Mouse (Mus musculus) neural tube, embryonic 11.5 days (tissue): Measurements from ENCODE around the gene Cwc27. TPM values are rescaled to one million over a fixed set of nuclear protein-coding genes. Genes with fewer than 3 reads are reported as not detected.

Experiments
- ATAC-seq: fragments of 200-750 bp; cut with Nextera tagmentation; 2 replicates; pipeline ENCODE4 v1.8.0; 2017; ENCODE audit warnings: moderate number of reproducible peaks, mild to moderate bottlenecking, moderate TSS enrichment, moderate library complexity; ENCODE audit not compliant: insufficient read depth, low FRiP score, low TSS enrichment
- DNase-seq: peaks from one replicate; pipeline ENCODE4 v3.0.0-alpha.2; 2015; ENCODE audit warnings: low spot score
- H3K27ac ChIP-seq: fragments of 300-500 bp; sonication (generic); 2 replicates; pipeline ENCODE4 v1.5.1; 2014; ENCODE audit warnings: low read depth, mild to moderate bottlenecking, low read length
- H3K27me3 ChIP-seq: fragments of 300-500 bp; sonication (generic); 2 replicates; pipeline ENCODE4 v1.6.1; 2014; ENCODE audit warnings: mild to moderate bottlenecking, low read length, mixed read lengths; ENCODE audit not compliant: control insufficient read depth, insufficient read depth
- H3K36me3 ChIP-seq: fragments of 300-500 bp; sonication (generic); 2 replicates; pipeline ENCODE4 v1.6.1; 2014; ENCODE audit warnings: mild to moderate bottlenecking, low read length, moderate library complexity, mixed read lengths; ENCODE audit not compliant: control insufficient read depth, insufficient read depth
- H3K4me1 ChIP-seq: fragments of 300-500 bp; sonication (generic); 2 replicates; pipeline ENCODE4 v1.6.1; 2014; ENCODE audit warnings: low read length, mixed read lengths; ENCODE audit not compliant: control insufficient read depth, insufficient read depth
- H3K4me2 ChIP-seq: fragments of 300-500 bp; sonication (generic); 2 replicates; pipeline ENCODE4 v1.6.1; 2014; ENCODE audit warnings: low read depth, mild to moderate bottlenecking, moderate library complexity
- H3K4me3 ChIP-seq: fragments of 300-500 bp; sonication (generic); 2 replicates; pipeline ENCODE4 v1.5.1; 2014; ENCODE audit warnings: low read depth, low read length
- H3K9ac ChIP-seq: fragments of 300-500 bp; sonication (generic); 2 replicates; pipeline ENCODE4 v1.6.1; 2014; ENCODE audit warnings: mild to moderate bottlenecking, low read length
- H3K9me3 ChIP-seq: fragments of 300-500 bp; sonication (generic); 2 replicates; pipeline ENCODE4 v1.6.1; 2016; ENCODE audit warnings: low read length; ENCODE audit not compliant: control insufficient read depth
- WGBS: fragments of 180-500 bp; shearing (Covaris S2); extraction: QIAGEN DNeasy Blood & Tissue Kit; methylation state at CpG from one replicate; pipeline ENCODE4 v1.1.7; 2014; 5-methylcytosine and 5-hydroxymethylcytosine counted together
- polyA plus RNA-seq: library from polyadenylated mRNA; unstranded; fragments of >200 nt; fragmentation: Nextera tagmentation; extraction: Ambion mirVana; gene quantifications from 2 replicates; pipeline ENCODE4 v1.2.1, GENCODE M21; 2014

Cwc27 gene
- polyA plus RNA-seq, 1 experiment from 2014 or later: 34.3 TPM

- no peaks in the 10 kb centered on the region for H3K9me3 ChIP-seq
- 81% methylated on average over 2 of the region's 2 CpGs for WGBS
- peaks cover 8% of the 10 kb centered on the region for H3K36me3 ChIP-seq
- no peak overlapping the region for H3K4me3 ChIP-seq
- ATAC-seq (no peak), DNase-seq (no peak)
- H3K4me2 ChIP-seq: no peak overlapping the region
- H3K9ac ChIP-seq: no peak overlapping the region
- H3K4me1 ChIP-seq: no peaks in the 10 kb centered on the region
- no peak overlapping the region for H3K27ac ChIP-seq
- no peaks in the 10 kb centered on the region for H3K27me3 ChIP-seq
Observed at GRCm38 (mm10) chr13:104825470-104825869, 8.5 kb upstream of the Cwc27 start.

GRCm38 (mm10) chr13:104822411-104822838, 5.5 kb upstream of the Cwc27 start:
- Histone ChIP-seq H3K36me3 (peaks cover 2% of the 10 kb centered on the region; the same call in 1 of the 2 replicates), H3K9me3 (no peaks in the 10 kb centered on the region), H3K27ac (no peak overlapping the region; the same call in 1 of the 2 replicates), H3K27me3 (no peaks in the 10 kb centered on the region), H3K9ac (no peak overlapping the region), H3K4me1 (no peaks in the 10 kb centered on the region; the same call in 1 of the 2 replicates), H3K4me2 (no peak overlapping the region), H3K4me3 (no peak overlapping the region)
- WGBS: 20% methylated on average over 8 of the region's 8 CpGs
- ATAC-seq (peak; percentile 35), DNase-seq (peak; percentile 21)

GRCm38 (mm10) chr13:104821908-104822307, 5.0 kb upstream of the Cwc27 start:
- no peaks in the 10 kb centered on the region; the same call in 1 of the 2 replicates for H3K36me3 ChIP-seq
- no peak overlapping the region for H3K4me3 ChIP-seq
- H3K4me1 ChIP-seq: no peaks in the 10 kb centered on the region; the same call in 1 of the 2 replicates
- no peak overlapping the region for H3K27ac ChIP-seq
- DNase-seq: no peak
- H3K27me3 ChIP-seq: no peaks in the 10 kb centered on the region
- ATAC-seq: no peak
- H3K9me3 ChIP-seq: no peaks in the 10 kb centered on the region
- H3K4me2 ChIP-seq: no peak overlapping the region
- 84% methylated on average over 1 of the region's 1 CpGs for WGBS
- H3K9ac ChIP-seq: no peak overlapping the region

- H3K9me3 ChIP-seq: no peaks in the 10 kb centered on the region
- no peak overlapping the region for H3K9ac ChIP-seq
- DNase-seq (no peak), ATAC-seq (no peak)
- H3K4me3 ChIP-seq: no peak overlapping the region
- H3K27me3 ChIP-seq: no peaks in the 10 kb centered on the region
- H3K4me2 ChIP-seq: no peak overlapping the region
- H3K36me3 ChIP-seq: no peaks in the 10 kb centered on the region
- no peaks in the 10 kb centered on the region; the same call in 1 of the 2 replicates for H3K4me1 ChIP-seq
- H3K27ac ChIP-seq: no peak overlapping the region
Observed at GRCm38 (mm10) chr13:104821192-104821591, 4.2 kb upstream of the Cwc27 start.

GRCm38 (mm10) chr13:104817696-104818095, 754 bp upstream of the Cwc27 start:
- Histone ChIP-seq H3K9ac (peak overlapping the region; percentile 87), H3K4me2 (peak overlapping the region; percentile 70), H3K36me3 (no peaks in the 10 kb centered on the region), H3K27me3 (no peaks in the 10 kb centered on the region), H3K4me1 (peaks cover 4% of the 10 kb centered on the region; the same call in 1 of the 2 replicates), H3K9me3 (no peaks in the 10 kb centered on the region), H3K27ac (no peak overlapping the region), H3K4me3 (peak overlapping the region; percentile 74)
- 61% methylated on average over 12 of the region's 12 CpGs for WGBS
- DNase-seq: no peak
- ATAC-seq: no peak

- ATAC-seq: no peak
- H3K4me2 ChIP-seq: peak overlapping the region; percentile 70
Observed at GRCm38 (mm10) chr13:104816270-104816634, 690 bp downstream of the Cwc27 start.

GRCm38 (mm10) chr13:104805681-104806080, 11.3 kb downstream of the Cwc27 start:
- Histone ChIP-seq H3K27me3 (no peaks in the 10 kb centered on the region), H3K4me1 (no peaks in the 10 kb centered on the region), H3K4me3 (no peak overlapping the region), H3K36me3 (no peaks in the 10 kb centered on the region; the same call in 1 of the 2 replicates), H3K9ac (no peak overlapping the region), H3K9me3 (no peaks in the 10 kb centered on the region), H3K4me2 (no peak overlapping the region), H3K27ac (no peak overlapping the region)
- no peak for ATAC-seq
- DNase-seq: no peak
- 68% methylated on average over 3 of the region's 3 CpGs for WGBS

More at GRCm38 (mm10) chr13:104816270-104816634, 690 bp downstream of the Cwc27 start:
- Histone ChIP-seq H3K9ac (peak overlapping the region; percentile 87), H3K27ac (no peak overlapping the region), H3K4me1 (peaks cover 4% of the 10 kb centered on the region; the same call in 1 of the 2 replicates), H3K27me3 (no peaks in the 10 kb centered on the region), H3K4me3 (peak overlapping the region; percentile 74), H3K36me3 (no peaks in the 10 kb centered on the region), H3K9me3 (no peaks in the 10 kb centered on the region)
- no peak for DNase-seq
- WGBS: 14% methylated on average over 8 of the region's 8 CpGs

GRCm38 (mm10) chr13:104799566-104800182, 17.3 kb downstream of the Cwc27 start:
- 88% methylated on average over 7 of the region's 7 CpGs for WGBS
- Histone ChIP-seq H3K27me3 (no peaks in the 10 kb centered on the region), H3K9me3 (no peaks in the 10 kb centered on the region), H3K36me3 (no peaks in the 10 kb centered on the region; the same call in 1 of the 2 replicates), H3K4me1 (no peaks in the 10 kb centered on the region), H3K4me2 (no peak overlapping the region), H3K9ac (no peak overlapping the region), H3K27ac (no peak overlapping the region), H3K4me3 (no peak overlapping the region)
- no peak for ATAC-seq
- DNase-seq: no peak

- WGBS: 91% methylated on average over 8 of the region's 8 CpGs
- Histone ChIP-seq H3K9me3 (no peaks in the 10 kb centered on the region), H3K4me1 (no peaks in the 10 kb centered on the region), H3K27me3 (no peaks in the 10 kb centered on the region), H3K9ac (no peak overlapping the region), H3K36me3 (no peaks in the 10 kb centered on the region; the same call in 1 of the 2 replicates), H3K4me3 (no peak overlapping the region), H3K4me2 (no peak overlapping the region), H3K27ac (no peak overlapping the region)
- DNase-seq: no peak
- ATAC-seq: no peak
Observed at GRCm38 (mm10) chr13:104799067-104799466, 17.9 kb downstream of the Cwc27 start.
